Mouse (Mus musculus) MEL (cell line): ENCODE results near the gene Lsm11.

Source experiments
- CTCF ChIP-seq, 3 experiments: IDR thresholded peaks in 2 of 3; conservative IDR thresholded peaks in 1 of 3; 2 replicates each; pipeline ENCODE4 v1.5.1; 2011 to 2012; ENCODE audit warnings: low read length in 3 of 3, low read depth in 2 of 3, mild to moderate bottlenecking in 2 of 3, improper control_type of control experiment in 1 of 3, inconsistent platforms in 1 of 3, mixed read lengths in 1 of 3, moderate library complexity in 1 of 3; ENCODE audit not compliant: control insufficient read depth in 1 of 3, insufficient read depth in 1 of 3, poor library complexity in 1 of 3, severe bottlenecking in 1 of 3
- HCFC1 ChIP-seq: IDR thresholded peaks from 2 replicates; pipeline ENCODE4 v1.6.1; 2012; ENCODE audit warnings: low read depth, mild to moderate bottlenecking, inconsistent platforms, low read length, improper control_type of control experiment, moderate library complexity
- MXI1 ChIP-seq: IDR thresholded peaks from 2 replicates; pipeline ENCODE4 v1.6.1; 2011; ENCODE audit warnings: mild to moderate bottlenecking, low read depth, low read length, improper control_type of control experiment
- ZNF384 ChIP-seq: IDR thresholded peaks from 2 replicates; pipeline ENCODE4 v1.6.1; 2012; ENCODE audit warnings: low read depth, mild to moderate bottlenecking, inconsistent platforms, low read length, improper control_type of control experiment

GRCm38 (mm10) chr11:45932771-45933170 lies 12.0 kb downstream of the Lsm11 start:
- TF ChIP-seq CTCF (IDR thresholded peaks at IDR 0.05 in 2 of 3, conservative IDR thresholded peaks at IDR 0.05 in 1 of 3; ENCODE audit: control insufficient read depth in 1 of 3, insufficient read depth in 1 of 3, low read depth in 2 of 3, low read length in 3 of 3, poor library complexity in 1 of 3, severe bottlenecking in 1 of 3) (no peak), ZNF384 (no peak), HCFC1 (no peak), MXI1 (no peak)
